Mouse (Mus musculus): ENCODE results near the gene Gm36028.

GRCm38 (mm10) chr16:37865841-37866240 is 4.9 kb upstream of the Gm36028 start:
- no peak for TF ChIP-seq CTCF (IDR thresholded peaks at IDR 0.05; ENCODE audit: low read depth, low read length)
- no peak for TF ChIP-seq POLR2A (IDR thresholded peaks at IDR 0.05; ENCODE audit: extremely low read depth, insufficient read depth, low read length)

All from liver, adult 2 months (tissue).